Mouse (Mus musculus) kidney, embryonic 15.5 days (tissue): Measurements from ENCODE around the gene Tmsb15l. TPM values are rescaled to one million over a fixed set of nuclear protein-coding genes. Genes with fewer than 3 reads are reported as not detected.
A peak's percentile ranks its signal among the peaks of the same experiment; 100 is the strongest.

Source experiments
- ATAC-seq: fragments of 200-750 bp; cut with Nextera tagmentation; replicated peaks from 2 replicates; pipeline ENCODE4 v1.8.0; 2017; ENCODE audit warnings: moderate TSS enrichment; ENCODE audit not compliant: low FRiP score
- H3K27ac ChIP-seq: fragments of 300-500 bp; sonication (generic); 2 replicates; pipeline ENCODE4 v1.5.1; 2015; ENCODE audit warnings: mild to moderate bottlenecking, inconsistent platforms
- H3K27me3 ChIP-seq: fragments of 300-500 bp; sonication (generic); 2 replicates; pipeline ENCODE4 v1.6.1; 2015; ENCODE audit warnings: inconsistent platforms
- H3K36me3 ChIP-seq: fragments of 300-500 bp; sonication (generic); 2 replicates; pipeline ENCODE4 v1.6.1; 2015; ENCODE audit warnings: inconsistent platforms
- H3K4me1 ChIP-seq: fragments of 300-500 bp; sonication (generic); 2 replicates; pipeline ENCODE4 v1.6.1; 2015; ENCODE audit warnings: inconsistent platforms
- H3K4me2 ChIP-seq: fragments of 300-500 bp; sonication (generic); 2 replicates; pipeline ENCODE4 v1.6.1; 2015; ENCODE audit warnings: moderate library complexity, mild to moderate bottlenecking, inconsistent platforms
- H3K4me3 ChIP-seq: fragments of 300-500 bp; sonication (generic); replicated peaks from 2 replicates; pipeline ENCODE4 v1.5.1; 2015; ENCODE audit warnings: mild to moderate bottlenecking, inconsistent platforms
- H3K9ac ChIP-seq: fragments of 300-500 bp; sonication (generic); 2 replicates; pipeline ENCODE4 v1.6.1; 2015; ENCODE audit warnings: mild to moderate bottlenecking, inconsistent platforms
- H3K9me3 ChIP-seq: fragments of 300-500 bp; sonication (generic); replicated peaks from 2 replicates; pipeline ENCODE4 v1.6.1; 2016; ENCODE audit warnings: inconsistent platforms
- WGBS: fragments of 180-500 bp; shearing (Covaris S2); methylation state at CpG from one replicate; pipeline ENCODE4 v1.1.7; 2015; ENCODE audit warnings: mixed read lengths; 5-methylcytosine and 5-hydroxymethylcytosine counted together
- polyA plus RNA-seq: library from polyadenylated mRNA; unstranded; fragments of >200 nt; fragmentation: Nextera tagmentation; extraction: Ambion mirVana; gene quantifications from 2 replicates; pipeline ENCODE4 v1.2.1, GENCODE M21; 2015

Gene Tmsb15l
- polyA plus RNA-seq, result 1.8 and 2.4 TPM in 2 replicates

GRCm38 (mm10) chrX:136976424-136977084 lies at the start of gene Tmsb15l, which contains the start of gene Tmsb15b1:
Gene Tmsb15l, minus strand, starts transcription at chrX:136976869.
Gene Tmsb15b1, minus strand, starts transcription at chrX:136976874.
- Histone ChIP-seq H3K9ac (peak within 1 kb of the TSS; percentile 38; the same call in 1 of the 2 replicates), H3K27me3 (no peaks in the 10 kb centered on the region), H3K27ac (no peak within 1 kb of the TSS), H3K9me3 (no peaks in the 10 kb centered on the region), H3K36me3 (no peaks in the 10 kb centered on the region), H3K4me3 (peak within 1 kb of the TSS; percentile 47), H3K4me1 (no peaks in the 10 kb centered on the region), H3K4me2 (peak within 1 kb of the TSS; percentile 59)
- 31% methylated on average over 15 of the region's 15 CpGs for WGBS
- peak; percentile 100 for ATAC-seq

GRCm38 (mm10) chrX:137019310-137019709 lies 42.6 kb upstream of the Tmsb15l start:
- 25% methylated on average over 1 of the region's 1 CpGs for WGBS

GRCm38 (mm10) chrX:137017668-137018067 lies 41.0 kb upstream of the Tmsb15l start:
- Histone ChIP-seq H3K4me2 (no peak overlapping the region), H3K4me1 (no peaks in the 10 kb centered on the region), H3K36me3 (no peaks in the 10 kb centered on the region; the same call in 1 of the 2 replicates), H3K4me3 (no peak overlapping the region), H3K9me3 (no peaks in the 10 kb centered on the region), H3K27me3 (no peaks in the 10 kb centered on the region), H3K27ac (no peak overlapping the region), H3K9ac (no peak overlapping the region)
- WGBS, result 81% methylated on average over 1 of the region's 1 CpGs
- no peak for ATAC-seq

More at GRCm38 (mm10) chrX:137019310-137019709, 42.6 kb upstream of the Tmsb15l start:
- Histone ChIP-seq H3K27ac (no peak overlapping the region), H3K4me1 (no peaks in the 10 kb centered on the region), H3K9me3 (no peaks in the 10 kb centered on the region), H3K27me3 (no peaks in the 10 kb centered on the region), H3K4me3 (no peak overlapping the region), H3K9ac (no peak overlapping the region), H3K36me3 (no peaks in the 10 kb centered on the region; the same call in 1 of the 2 replicates), H3K4me2 (no peak overlapping the region)
- 0 out of 2 replicates have a peak, but pooled peaks have one; percentile 9 for ATAC-seq

GRCm38 (mm10) chrX:137015099-137015709 lies 38.5 kb upstream of the Tmsb15l start:
- no peaks in the 10 kb centered on the region for H3K9me3 ChIP-seq
- H3K9ac ChIP-seq, result no peak overlapping the region
- no peaks in the 10 kb centered on the region for H3K4me1 ChIP-seq
- no peak overlapping the region for H3K4me2 ChIP-seq
- H3K4me3 ChIP-seq, result no peak overlapping the region
- H3K27ac ChIP-seq, result no peak overlapping the region
- 50% methylated on average over 6 of the region's 6 CpGs for WGBS
- H3K27me3 ChIP-seq, result no peaks in the 10 kb centered on the region
- H3K36me3 ChIP-seq, result peaks cover 8% of the 10 kb centered on the region; the same call in 1 of the 2 replicates
- 0 out of 2 replicates have a peak, but pooled peaks have one; percentile 49 for ATAC-seq

GRCm38 (mm10) chrX:136996256-136996655 lies 19.6 kb upstream of the Tmsb15l start:
- Histone ChIP-seq H3K9ac (no peak overlapping the region), H3K4me3 (no peak overlapping the region)
- ATAC-seq, result no peak

GRCm38 (mm10) chrX:136993641-136994040 lies 17.0 kb upstream of the Tmsb15l start:
- peaks cover 57% of the 10 kb centered on the region for H3K27me3 ChIP-seq

More at GRCm38 (mm10) chrX:136996256-136996655, 19.6 kb upstream of the Tmsb15l start:
- Histone ChIP-seq H3K27ac (no peak overlapping the region), H3K4me2 (no peak overlapping the region), H3K9me3 (no peaks in the 10 kb centered on the region), H3K4me1 (no peaks in the 10 kb centered on the region), H3K27me3 (peaks cover 45% of the 10 kb centered on the region), H3K36me3 (0 out of 2 replicates have a peak, but pooled peaks cover 3% of the 10 kb centered on the region)
- 85% methylated on average over 2 of the region's 2 CpGs for WGBS

GRCm38 (mm10) chrX:136992978-136993547 lies 16.4 kb upstream of the Tmsb15l start, which contains the start of gene Zcchc18:
Gene Zcchc18, plus strand, starts transcription at chrX:136993155.
- 17% methylated on average over 25 of the region's 26 CpGs for WGBS
- H3K27ac ChIP-seq, result no peak within 1 kb of the TSS
- H3K4me2 ChIP-seq, result peak within 1 kb of the TSS; percentile 68
- H3K9me3 ChIP-seq, result no peaks in the 10 kb centered on the region
- ATAC-seq, result peak; percentile 97
- H3K36me3 ChIP-seq, result no peaks in the 10 kb centered on the region
- peak within 1 kb of the TSS; percentile 47 for H3K4me3 ChIP-seq
- 0 out of 2 replicates have a peak within 1 kb of the TSS, but pooled peaks have one; percentile 4 for H3K9ac ChIP-seq
- H3K4me1 ChIP-seq, result no peaks in the 10 kb centered on the region
- H3K27me3 ChIP-seq, result peaks cover 57% of the 10 kb centered on the region

More at GRCm38 (mm10) chrX:136993641-136994040, 17.0 kb upstream of the Tmsb15l start:
- no peak overlapping the region for H3K9ac ChIP-seq
- WGBS, result 28% methylated on average over 14 of the region's 14 CpGs
- peak overlapping the region; percentile 68 for H3K4me2 ChIP-seq
- no peak for ATAC-seq
- no peaks in the 10 kb centered on the region for H3K9me3 ChIP-seq
- no peaks in the 10 kb centered on the region for H3K4me1 ChIP-seq
- no peaks in the 10 kb centered on the region for H3K36me3 ChIP-seq
- no peak overlapping the region for H3K27ac ChIP-seq
- H3K4me3 ChIP-seq, result peak overlapping the region; percentile 47

GRCm38 (mm10) chrX:136992191-136992965 lies 15.7 kb upstream of the Tmsb15l start:
- peak; percentile 50 for ATAC-seq
- 27% methylated on average over 19 of the region's 19 CpGs for WGBS
- H3K27me3 ChIP-seq, result peaks cover 62% of the 10 kb centered on the region

GRCm38 (mm10) chrX:136991274-136991673 lies 14.6 kb upstream of the Tmsb15l start:
- Histone ChIP-seq H3K9ac (no peak overlapping the region), H3K27me3 (peaks cover 64% of the 10 kb centered on the region), H3K4me3 (no peak overlapping the region), H3K27ac (no peak overlapping the region), H3K4me1 (no peaks in the 10 kb centered on the region), H3K36me3 (no peaks in the 10 kb centered on the region), H3K9me3 (no peaks in the 10 kb centered on the region), H3K4me2 (no peak overlapping the region)
- 64% methylated on average over 2 of the region's 2 CpGs for WGBS
- ATAC-seq, result no peak

More at GRCm38 (mm10) chrX:136992191-136992965, 15.7 kb upstream of the Tmsb15l start:
- H3K4me2 ChIP-seq, result peak overlapping the region; percentile 68
- no peaks in the 10 kb centered on the region for H3K4me1 ChIP-seq
- H3K27ac ChIP-seq, result no peak overlapping the region
- H3K36me3 ChIP-seq, result no peaks in the 10 kb centered on the region
- 0 out of 2 replicates have a peak overlapping the region, but pooled peaks have one; percentile 4 for H3K9ac ChIP-seq
- peak overlapping the region; percentile 47 for H3K4me3 ChIP-seq
- H3K9me3 ChIP-seq, result no peaks in the 10 kb centered on the region

GRCm38 (mm10) chrX:136986039-136986438 lies 9.4 kb upstream of the Tmsb15l start:
- Histone ChIP-seq H3K27me3 (peaks cover 23% of the 10 kb centered on the region), H3K4me2 (no peak overlapping the region), H3K9me3 (no peaks in the 10 kb centered on the region), H3K36me3 (no peaks in the 10 kb centered on the region), H3K27ac (no peak overlapping the region), H3K4me3 (no peak overlapping the region), H3K4me1 (no peaks in the 10 kb centered on the region), H3K9ac (no peak overlapping the region)
- ATAC-seq, result peak; percentile 86

- Histone ChIP-seq H3K9me3 (no peaks in the 10 kb centered on the region), H3K9ac (no peak overlapping the region), H3K4me3 (no peak overlapping the region), H3K4me2 (no peak overlapping the region), H3K36me3 (no peaks in the 10 kb centered on the region), H3K4me1 (no peaks in the 10 kb centered on the region), H3K27ac (no peak overlapping the region), H3K27me3 (no peaks in the 10 kb centered on the region)
- ATAC-seq, result no peak
These were observed 1.9 kb upstream of the Tmsb15l start for GRCm38 (mm10) chrX:136978616-136979015.
